Mouse (Mus musculus): ENCODE measurements at regions not wholly inside any gene's neighbourhood (a gene's known extent, or its start where the extent isn't known, plus 50 kb on each side); places are given as distances from the start of the nearest gene placed in this dataset.

- TF ChIP-seq CTCF (conservative IDR thresholded peaks at IDR 0.05; ENCODE audit: low read length) (no peak), NANOG (IDR thresholded peaks at IDR 0.05; ENCODE audit: borderline replicate concordance, low read length) (no peak), POU5F1 (IDR thresholded peaks at IDR 0.05; ENCODE audit: borderline replicate concordance, low read length) (no peak)
Observed at GRCm38 (mm10) chr8:8829230-8829629, 138.9 kb upstream of the Arglu1 start.
